Mouse (Mus musculus) small intestine, adult 10 weeks (tissue): ENCODE results near the gene Ccl12. TPM values are rescaled to one million over a fixed set of nuclear protein-coding genes. Genes with fewer than 3 reads are reported as not detected.

Source experiments
- polyA plus RNA-seq: library from polyadenylated mRNA; stranded (reverse); fragments of 350-450 nt; fragmentation: Illumina TruSeq; extraction: RNeasy Lipid Tissue Mini Kit (QIAGEN cat#74804); gene quantifications from one replicate; pipeline ENCODE4 v1.2.3, GENCODE M21; 2014; ENCODE audit warnings: low replicate concordance

Ccl12 gene
- polyA plus RNA-seq, result 4.3 TPM

GRCm38 (mm10) chr11:82101529-82101928, at the start of gene Ccl12:
Gene Ccl12, plus strand, starts transcription at chr11:82101845.

DNA sequence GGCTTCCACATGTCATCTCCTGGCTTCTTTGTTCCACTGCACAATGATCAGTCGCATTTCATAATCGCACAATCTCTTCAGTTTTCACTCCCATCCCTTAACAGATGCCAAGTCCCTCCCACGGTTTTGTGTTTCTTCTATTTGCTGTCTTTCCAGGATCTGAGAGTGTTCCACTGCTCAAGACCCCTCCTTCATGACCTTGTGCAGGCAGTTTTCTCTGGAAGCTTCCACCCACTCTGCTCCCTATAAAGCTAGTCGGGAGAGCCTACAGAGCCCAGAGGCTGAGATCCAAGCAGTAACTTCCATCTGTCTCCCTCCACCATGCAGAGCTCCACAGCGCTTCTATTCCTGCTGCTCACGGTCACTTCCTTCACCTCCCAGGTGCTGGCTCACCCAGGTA, 44.0 kb upstream of the Ccl12 start, which contains the start of gene Ccl11:
TSS of gene Ccl11 (plus strand) at position 178 of the 400 bp plus-strand sequence.

GRCm38 (mm10) chr11:82114885-82115284, 13.2 kb downstream of the Ccl12 start, which contains the start of gene Ccl8:
Gene Ccl8, plus strand, starts transcription at chr11:82115185.

Other genes starting within 250 kb of the Ccl12 start
- gene 5530401A14Rik, start 241.2 kb upstream of the Ccl12 start, polyA plus RNA-seq, result not detected
- 0.26 TPM for gene Asic2, start 133.4 kb upstream of the Ccl12 start, polyA plus RNA-seq
- 1.8 TPM for gene Ccl2, start 66.3 kb upstream of the Ccl12 start, polyA plus RNA-seq
- not detected for gene Gm17268, start 63.3 kb upstream of the Ccl12 start, polyA plus RNA-seq
- 1.2 TPM for gene Ccl7, start 56.1 kb upstream of the Ccl12 start, polyA plus RNA-seq
- 94.9 TPM for gene Ccl11, start 44.0 kb upstream of the Ccl12 start, polyA plus RNA-seq
- gene Ccl8, start 13.3 kb downstream of the Ccl12 start, polyA plus RNA-seq, result not detected
- not detected for gene Ccl1, start 203.8 kb downstream of the Ccl12 start, polyA plus RNA-seq